Mouse (Mus musculus) forebrain, embryonic 14.5 days (tissue): ENCODE results near the gene Rasa1. TPM values are rescaled to one million over a fixed set of nuclear protein-coding genes. Genes with fewer than 3 reads are reported as not detected.

Source experiments
- ATAC-seq: fragments of 200-750 bp; cut with Nextera tagmentation; 2 replicates; pipeline ENCODE4 v1.8.0; 2017; ENCODE audit warnings: mild to moderate bottlenecking, moderate library complexity
- DNase-seq: peaks from one replicate; pipeline ENCODE4 v3.0.0-alpha.2; 2015; ENCODE audit warnings: low spot score
- H3K27ac ChIP-seq: fragments of 300-500 bp; sonication (generic); 2 replicates; pipeline ENCODE4 v1.5.1; 2014; ENCODE audit warnings: low read depth, mild to moderate bottlenecking, control low read depth, low read length, moderate library complexity
- H3K27me3 ChIP-seq: fragments of 300-500 bp; sonication (generic); replicated peaks from 2 replicates; pipeline ENCODE4 v1.6.1; 2014; ENCODE audit warnings: low read length, control low read depth, mixed read lengths; ENCODE audit not compliant: control insufficient read depth, insufficient read depth
- H3K36me3 ChIP-seq: fragments of 300-500 bp; sonication (generic); 2 replicates; pipeline ENCODE4 v1.6.1; 2014; ENCODE audit warnings: low read length, control low read depth; ENCODE audit not compliant: control insufficient read depth, insufficient read depth
- H3K4me1 ChIP-seq: fragments of 300-500 bp; sonication (generic); 2 replicates; pipeline ENCODE4 v1.6.1; 2014; ENCODE audit warnings: antibody characterized with exemption, low read length, control low read depth; ENCODE audit not compliant: control insufficient read depth, insufficient read depth
- H3K4me2 ChIP-seq: fragments of 300-500 bp; sonication (generic); 2 replicates; pipeline ENCODE4 v1.6.1; 2014; ENCODE audit warnings: mild to moderate bottlenecking, control low read depth, low read length
- H3K4me3 ChIP-seq: fragments of 300-500 bp; sonication (generic); 2 replicates; pipeline ENCODE4 v1.5.1; 2014; ENCODE audit warnings: low read depth, low read length, control low read depth
- H3K9ac ChIP-seq: fragments of 300-500 bp; sonication (generic); 2 replicates; pipeline ENCODE4 v1.6.1; 2014; ENCODE audit warnings: mild to moderate bottlenecking, low read length, control low read depth, moderate library complexity
- H3K9me3 ChIP-seq: fragments of 300-500 bp; sonication (generic); replicated peaks from 2 replicates; pipeline ENCODE4 v1.6.1; 2016; ENCODE audit warnings: low read length, control low read depth, mixed read lengths; ENCODE audit not compliant: control insufficient read depth
- WGBS: fragments of 180-500 bp; shearing (Covaris S2); extraction: QIAGEN DNeasy Blood & Tissue Kit; methylation state at CpG from one replicate; pipeline ENCODE4 v1.1.7; 2014; 5-methylcytosine and 5-hydroxymethylcytosine counted together
- polyA plus RNA-seq: library from polyadenylated mRNA; unstranded; fragments of >200 nt; fragmentation: Nextera tagmentation; extraction: Ambion mirVana; gene quantifications from 2 replicates; pipeline ENCODE4 v1.2.1, GENCODE M21; 2014

Rasa1 gene
- polyA plus RNA-seq = 77.2 and 77.4 TPM in 2 replicates

- no peaks in the 10 kb centered on the region for H3K9me3 ChIP-seq
- DNase-seq (peak; percentile 97), ATAC-seq (peak; percentile 98)
- H3K36me3 ChIP-seq = no peaks in the 10 kb centered on the region
- H3K4me3 ChIP-seq = peak within 1 kb of the TSS; percentile 98
- H3K4me1 ChIP-seq = peaks cover 4% of the 10 kb centered on the region
- H3K9ac ChIP-seq = peak within 1 kb of the TSS; percentile 99
- H3K27me3 ChIP-seq = no peaks in the 10 kb centered on the region
- H3K27ac ChIP-seq = peak within 1 kb of the TSS; percentile 99
- WGBS = under 1% methylated on average over 81 of the region's 97 CpGs
- peak within 1 kb of the TSS; percentile 69 for H3K4me2 ChIP-seq
These were observed at the start of gene Rasa1 for GRCm38 (mm10) chr13:85288843-85289713. Rasa1 (minus strand) TSS chr13:85289130.

- Histone ChIP-seq H3K4me2 (no peak overlapping the region), H3K36me3 (no peaks in the 10 kb centered on the region), H3K27ac (peak overlapping the region; percentile 48; the same call in 1 of the 2 replicates), H3K9ac (no peak overlapping the region), H3K27me3 (no peaks in the 10 kb centered on the region), H3K4me1 (no peaks in the 10 kb centered on the region), H3K4me3 (no peak overlapping the region), H3K9me3 (no peaks in the 10 kb centered on the region)
- DNase-seq (peak; percentile 62), ATAC-seq (peak; percentile 63; the same call in 1 of the 2 replicates)
- WGBS = 50% methylated on average over 2 of the region's 2 CpGs
These were observed 22.6 kb upstream of the Rasa1 start for GRCm38 (mm10) chr13:85311547-85311946.

- Histone ChIP-seq H3K4me3 (no peak overlapping the region), H3K9ac (no peak overlapping the region), H3K36me3 (no peaks in the 10 kb centered on the region), H3K4me1 (no peaks in the 10 kb centered on the region), H3K4me2 (no peak overlapping the region), H3K27ac (no peak overlapping the region), H3K27me3 (no peaks in the 10 kb centered on the region), H3K9me3 (no peaks in the 10 kb centered on the region)
- DNase-seq = peak; percentile 88
- 32% methylated on average over 5 of the region's 5 CpGs for WGBS
- ATAC-seq = peak; percentile 95
These were observed 22.0 kb upstream of the Rasa1 start for GRCm38 (mm10) chr13:85310968-85311367.

GRCm38 (mm10) chr13:85310483-85310882 is 21.6 kb upstream of the Rasa1 start:
- 92% methylated on average over 2 of the region's 2 CpGs for whole genome bisulfite sequencing
- no peaks in the 10 kb centered on the region for H3K4me1 ChIP-seq
- no peak overlapping the region for H3K27ac ChIP-seq
- no peak overlapping the region for H3K9ac ChIP-seq
- no peaks in the 10 kb centered on the region for H3K9me3 ChIP-seq
- no peak overlapping the region for H3K4me3 ChIP-seq
- DNase-seq (no peak), ATAC-seq (0 out of 2 replicates have a peak, but pooled peaks have one; percentile 19)
- H3K27me3 ChIP-seq = no peaks in the 10 kb centered on the region
- H3K4me2 ChIP-seq = no peak overlapping the region
- H3K36me3 ChIP-seq = no peaks in the 10 kb centered on the region

GRCm38 (mm10) chr13:85306039-85306438 is 17.1 kb upstream of the Rasa1 start:
- Histone ChIP-seq H3K4me3 (no peak overlapping the region), H3K9me3 (no peaks in the 10 kb centered on the region), H3K27me3 (no peaks in the 10 kb centered on the region), H3K9ac (no peak overlapping the region), H3K27ac (no peak overlapping the region), H3K4me1 (no peaks in the 10 kb centered on the region), H3K4me2 (no peak overlapping the region), H3K36me3 (no peaks in the 10 kb centered on the region)
- DNase-seq (no peak), ATAC-seq (no peak)

- DNase-seq (no peak), ATAC-seq (no peak)
- Histone ChIP-seq H3K27ac (no peak overlapping the region), H3K4me3 (no peak overlapping the region), H3K27me3 (no peaks in the 10 kb centered on the region), H3K9me3 (no peaks in the 10 kb centered on the region), H3K36me3 (no peaks in the 10 kb centered on the region), H3K9ac (no peak overlapping the region), H3K4me1 (peaks cover 4% of the 10 kb centered on the region), H3K4me2 (no peak overlapping the region)
- 76% methylated on average over 1 of the region's 1 CpGs for WGBS
These were observed 1.7 kb upstream of the Rasa1 start for GRCm38 (mm10) chr13:85290651-85291050.

- peak overlapping the region; percentile 98 for H3K4me3 ChIP-seq
- peak overlapping the region; percentile 69 for H3K4me2 ChIP-seq
- H3K27ac ChIP-seq = peak overlapping the region; percentile 99
- peak overlapping the region; percentile 99 for H3K9ac ChIP-seq
- H3K4me1 ChIP-seq = peaks cover 4% of the 10 kb centered on the region
- H3K27me3 ChIP-seq = no peaks in the 10 kb centered on the region
- WGBS = 0% methylated on average over 33 of the region's 35 CpGs
- H3K36me3 ChIP-seq = no peaks in the 10 kb centered on the region
- ATAC-seq (peak; percentile 6; the same call in 1 of the 2 replicates), DNase-seq (no peak)
- H3K9me3 ChIP-seq = no peaks in the 10 kb centered on the region
These were observed 422 bp downstream of the Rasa1 start for GRCm38 (mm10) chr13:85288574-85288842.

GRCm38 (mm10) chr13:85287876-85288573 is 905 bp downstream of the Rasa1 start:
- Histone ChIP-seq H3K9ac (peak overlapping the region; percentile 99), H3K4me3 (peak overlapping the region; percentile 98), H3K27ac (peak overlapping the region; percentile 99), H3K4me1 (peaks cover 4% of the 10 kb centered on the region), H3K27me3 (no peaks in the 10 kb centered on the region), H3K4me2 (peak overlapping the region; percentile 69), H3K9me3 (no peaks in the 10 kb centered on the region), H3K36me3 (no peaks in the 10 kb centered on the region)
- DNase-seq (peak; percentile 51), ATAC-seq (no peak)
- under 1% methylated on average over 25 of the region's 25 CpGs for WGBS

- ATAC-seq = no peak
These were observed 6.3 kb downstream of the Rasa1 start for GRCm38 (mm10) chr13:85282626-85283025.

More at GRCm38 (mm10) chr13:85282626-85283025, 6.3 kb downstream of the Rasa1 start:
- DNase-seq = no peak
- H3K9ac ChIP-seq = no peak overlapping the region
- H3K27ac ChIP-seq = no peak overlapping the region
- H3K27me3 ChIP-seq = no peaks in the 10 kb centered on the region
- no peak overlapping the region for H3K4me3 ChIP-seq
- peaks cover 4% of the 10 kb centered on the region for H3K4me1 ChIP-seq
- no peaks in the 10 kb centered on the region for H3K36me3 ChIP-seq
- no peaks in the 10 kb centered on the region for H3K9me3 ChIP-seq
- H3K4me2 ChIP-seq = no peak overlapping the region
